Mouse (Mus musculus) mesoderm, embryonic 11.5 days (tissue): Measurements from ENCODE around the gene Ano3.

Source experiments
- DNase-seq: peaks from one replicate; pipeline ENCODE4 v3.0.0-alpha.2; 2012; ENCODE audit warnings: low read depth, low spot score

The Ano3 gene

GRCm38 (mm10) chr2:110814964-110815363 lies 135.8 kb downstream of the Ano3 start:
- no peak for DNase-seq

GRCm38 (mm10) chr2:110806302-110807093 lies 144.2 kb downstream of the Ano3 start:
- no peak for DNase-seq

DNA sequence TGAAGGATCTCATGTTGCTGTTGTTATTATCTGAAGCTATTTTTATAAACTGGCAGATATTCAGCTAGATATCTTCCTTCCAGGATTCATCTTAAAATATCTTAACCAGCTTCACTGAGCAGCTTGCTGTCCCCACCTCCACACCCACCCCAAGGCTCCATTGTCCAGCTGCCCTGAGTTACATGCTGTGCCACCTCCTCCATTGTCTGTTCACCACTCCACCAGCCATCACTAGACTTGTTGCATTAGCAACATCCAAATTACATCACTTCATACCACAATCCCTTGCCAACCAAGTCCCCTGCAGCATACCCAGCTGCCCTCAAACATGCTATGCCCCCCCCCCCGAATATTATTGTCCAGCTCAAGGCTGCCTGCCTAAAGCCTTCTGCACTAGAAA lies 154.8 kb downstream of the Ano3 start:
- no peak for DNase-seq

GRCm38 (mm10) chr2:110795433-110795832 lies 155.3 kb downstream of the Ano3 start:
- no peak for DNase-seq

- DNase-seq, result no peak
These were observed 163.3 kb downstream of the Ano3 start for GRCm38 (mm10) chr2:110787396-110787795.

DNA sequence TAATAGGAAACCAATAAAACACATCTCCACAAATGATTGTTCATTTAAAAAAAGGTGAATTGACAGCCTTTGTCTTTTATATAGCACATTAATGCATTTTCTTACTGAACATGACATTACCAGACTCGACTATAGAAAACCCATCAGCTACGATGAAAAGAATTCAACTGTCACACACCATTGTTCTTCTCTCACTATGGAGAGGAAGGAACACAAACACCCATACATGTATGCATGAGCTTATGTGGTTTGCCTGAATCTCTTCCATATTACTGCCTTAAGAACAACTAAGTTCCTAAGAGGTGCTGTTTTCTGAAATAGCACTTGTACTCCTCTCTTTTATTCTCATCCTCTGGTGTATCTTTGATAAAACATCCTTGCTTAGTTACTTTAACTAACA lies 191.3 kb downstream of the Ano3 start:
- no peak for DNase-seq

DNA sequence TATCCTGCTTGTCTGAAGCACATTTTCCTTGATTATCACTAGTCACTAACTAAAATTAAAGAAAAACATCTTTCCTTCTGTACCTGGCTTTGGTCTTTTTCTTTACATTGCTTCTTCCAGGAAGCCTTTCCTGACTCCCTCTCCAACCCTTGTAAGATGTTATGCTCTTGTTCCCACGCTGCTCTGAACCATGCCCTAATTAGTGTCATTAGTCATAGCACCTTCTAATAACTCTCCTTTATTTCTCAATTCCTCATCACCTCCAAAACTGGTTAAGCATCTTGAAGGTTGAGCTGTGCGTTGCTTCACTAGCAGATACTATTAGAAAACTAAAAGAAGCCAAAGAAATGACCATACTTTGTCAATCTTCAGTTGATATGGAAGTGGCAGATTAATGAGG lies 193.2 kb downstream of the Ano3 start:
- DNase-seq, result no peak

DNA sequence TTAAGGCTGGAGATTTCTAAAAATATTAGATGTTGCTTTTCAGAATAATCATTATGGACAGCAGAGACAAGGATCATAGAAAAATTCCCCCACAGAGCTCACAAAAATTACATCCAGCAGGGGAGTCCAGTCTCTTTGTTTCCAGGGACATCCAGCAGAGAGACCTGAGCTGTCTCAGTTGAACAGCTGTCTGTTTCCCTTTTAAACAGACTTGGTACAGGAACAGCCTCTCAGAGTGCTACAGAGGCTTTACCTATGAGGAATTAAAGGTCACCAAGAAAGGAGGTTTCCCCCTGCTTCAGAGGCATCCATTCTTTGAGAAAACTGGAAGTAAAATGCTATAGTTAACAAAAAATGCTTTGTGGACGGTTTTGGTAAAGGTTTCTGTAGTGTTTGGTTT lies 210.2 kb downstream of the Ano3 start:
- peak; percentile 4 for DNase-seq

- DNase-seq, result no peak
These were observed 210.9 kb downstream of the Ano3 start for GRCm38 (mm10) chr2:110739781-110740180.

DNA sequence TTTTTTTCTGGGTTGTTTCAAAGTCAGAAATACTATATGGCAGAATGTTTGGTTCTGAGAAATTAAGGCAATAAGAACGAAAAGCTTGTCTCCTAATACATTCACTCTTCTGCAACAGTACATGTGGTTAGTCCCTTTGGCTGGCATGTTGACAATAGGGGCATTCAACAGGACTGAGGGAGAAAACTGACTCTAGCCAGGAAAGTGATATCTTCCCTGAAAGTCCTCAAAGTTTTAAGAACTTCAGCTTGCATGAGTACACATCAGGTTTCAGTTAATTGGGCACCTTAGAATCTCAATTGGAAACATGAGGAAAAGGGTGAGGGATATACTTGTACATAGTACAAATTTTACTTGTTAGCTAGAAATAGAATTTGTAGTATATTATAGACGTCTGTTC lies 212.7 kb downstream of the Ano3 start:
- no peak for DNase-seq

- DNase-seq, result no peak
These were observed 213.5 kb downstream of the Ano3 start for GRCm38 (mm10) chr2:110737236-110737635.

DNA sequence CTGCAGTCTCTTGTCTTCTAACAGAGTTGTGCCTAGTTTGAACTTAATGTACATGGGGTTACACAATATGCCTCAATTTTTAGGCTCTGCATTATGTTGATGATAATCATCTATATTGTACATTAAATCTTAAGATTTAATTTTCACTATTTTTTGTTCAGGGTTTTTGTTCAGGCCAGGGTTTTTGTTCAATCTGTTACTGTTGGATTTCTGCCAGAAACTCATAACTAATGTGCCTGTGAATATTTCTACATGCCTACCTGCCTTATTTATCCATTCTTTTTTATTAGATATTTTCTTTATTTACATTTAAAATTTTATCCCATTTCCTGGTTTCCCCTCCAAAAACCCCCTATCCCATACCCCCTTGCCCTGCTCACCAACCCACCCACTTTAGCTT lies 224.6 kb downstream of the Ano3 start:
- DNase-seq, result no peak

GRCm38 (mm10) chr2:110722208-110722607 lies 228.5 kb downstream of the Ano3 start:
- DNase-seq, result no peak

DNA sequence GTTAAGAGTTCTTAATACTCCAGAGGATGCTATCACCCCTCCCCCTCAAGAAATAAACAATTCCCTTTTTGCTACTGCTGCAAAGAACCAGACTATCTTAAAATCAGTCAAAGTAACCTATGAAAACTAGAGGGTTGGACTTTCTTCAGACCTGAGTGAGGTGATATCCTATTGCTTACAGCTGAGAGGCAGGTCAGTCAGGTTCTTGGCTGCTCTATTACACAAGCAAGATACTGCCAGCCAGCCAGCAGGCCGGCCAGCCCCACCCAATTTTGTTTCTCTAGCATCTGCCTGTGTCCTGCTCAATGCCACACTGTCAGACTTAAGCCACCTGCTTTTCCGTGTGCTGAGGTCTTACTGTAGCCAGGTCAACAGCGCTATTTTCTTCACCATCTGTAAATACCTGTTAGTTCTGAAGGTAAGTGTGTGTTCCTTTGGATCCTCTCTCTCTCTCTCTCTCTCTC lies 229.4 kb downstream of the Ano3 start, which contains the start of gene Muc15:
Muc15 (plus strand) TSS at position 51 of the 464 bp plus-strand sequence.
- no peak for DNase-seq

DNA sequence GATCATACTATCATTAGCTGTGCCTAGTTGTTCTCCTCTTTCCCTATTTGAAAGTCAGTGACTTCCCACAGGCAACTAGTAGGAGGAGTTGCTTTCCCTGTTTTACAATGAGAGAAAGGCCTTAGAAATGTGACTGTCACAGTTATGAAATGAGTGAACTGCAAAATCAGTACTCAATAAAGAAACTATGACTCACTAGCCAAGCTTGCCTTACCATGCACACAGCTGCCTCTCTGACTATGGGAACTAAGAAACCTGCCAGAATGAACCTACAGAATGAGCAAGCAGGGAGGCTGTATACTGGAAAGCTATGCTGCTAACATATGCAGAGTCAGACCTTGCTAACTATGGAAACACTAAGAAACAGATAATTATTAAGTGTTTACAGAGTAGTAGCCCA lies 231.7 kb downstream of the Ano3 start:
- no peak for DNase-seq

DNA sequence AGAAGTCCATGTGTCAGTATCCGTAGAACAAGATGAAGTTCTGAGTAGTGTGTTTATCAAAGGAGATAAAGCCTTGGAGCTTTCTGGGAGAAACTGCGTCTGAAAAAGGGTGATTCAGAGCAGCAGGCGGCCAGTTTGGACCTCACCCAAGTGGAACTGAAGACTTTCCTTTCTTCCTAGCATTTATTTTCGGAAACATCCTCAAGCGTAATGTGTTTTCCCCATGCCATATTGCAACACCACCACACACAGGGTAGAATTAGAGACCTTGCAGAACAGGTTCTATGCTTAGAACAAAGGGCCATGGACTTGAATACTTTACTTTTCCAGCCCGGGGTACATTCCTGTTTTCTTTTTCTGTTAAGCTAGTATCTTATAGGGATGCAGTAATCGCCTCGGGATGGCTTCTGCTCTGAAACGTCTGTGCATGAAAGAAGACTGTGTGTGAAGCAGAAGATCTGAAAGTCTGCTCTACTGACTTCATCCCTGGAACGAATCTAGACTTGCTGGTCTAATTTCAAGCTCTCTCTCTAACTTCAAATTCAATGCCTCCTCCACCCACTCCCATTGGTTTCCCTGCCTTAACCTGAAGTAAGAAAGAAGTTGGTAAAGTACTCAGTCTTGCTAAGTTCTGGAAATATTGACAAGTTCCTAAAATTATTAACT lies 240.5 kb downstream of the Ano3 start:
- DNase-seq, result no peak

DNA sequence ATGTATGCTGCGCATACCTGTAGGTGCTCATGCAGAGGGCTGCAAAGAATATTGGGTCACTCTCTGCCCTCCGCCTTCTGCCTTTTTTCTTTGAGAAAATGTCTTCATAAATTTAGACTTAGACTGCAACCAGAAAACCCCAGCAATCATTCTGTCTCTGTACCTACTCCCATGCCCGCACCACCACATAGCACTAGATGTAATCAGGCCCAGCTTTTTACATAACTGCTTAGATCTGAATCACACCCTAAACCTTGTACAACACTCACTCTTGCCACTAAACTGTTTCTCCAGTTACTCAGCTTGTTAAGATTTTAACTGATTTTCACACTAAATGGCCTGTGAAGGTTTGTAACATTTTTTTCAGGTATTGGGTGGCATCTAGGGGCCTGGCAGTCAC lies 241.3 kb downstream of the Ano3 start:
- DNase-seq, result no peak

DNA sequence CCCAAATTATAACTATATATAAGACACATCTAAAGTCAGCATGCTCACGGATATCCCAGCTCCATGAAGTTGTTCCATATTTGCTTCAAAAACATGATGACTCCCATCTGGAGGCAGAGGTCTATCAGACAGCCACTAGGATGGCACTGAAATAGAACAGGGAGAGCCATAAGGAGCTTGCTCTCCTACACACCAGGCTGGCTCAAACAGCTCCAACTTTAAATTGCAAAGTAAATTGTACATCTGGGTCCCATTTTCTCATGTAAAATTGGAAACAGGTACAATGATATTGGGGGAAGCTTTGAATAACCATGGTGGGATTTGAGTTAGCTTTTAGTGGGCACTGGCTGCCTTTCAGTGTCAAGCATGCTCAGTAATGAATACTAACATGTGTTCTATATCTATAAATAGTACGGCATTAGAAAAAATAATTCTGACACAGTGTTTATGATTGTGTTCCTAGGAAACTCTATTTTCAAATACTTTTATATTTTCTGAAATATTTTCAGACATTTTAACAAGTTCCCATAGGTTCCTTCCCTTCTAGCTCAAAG lies 279.6 kb downstream of the Ano3 start:
- no peak for DNase-seq

DNA sequence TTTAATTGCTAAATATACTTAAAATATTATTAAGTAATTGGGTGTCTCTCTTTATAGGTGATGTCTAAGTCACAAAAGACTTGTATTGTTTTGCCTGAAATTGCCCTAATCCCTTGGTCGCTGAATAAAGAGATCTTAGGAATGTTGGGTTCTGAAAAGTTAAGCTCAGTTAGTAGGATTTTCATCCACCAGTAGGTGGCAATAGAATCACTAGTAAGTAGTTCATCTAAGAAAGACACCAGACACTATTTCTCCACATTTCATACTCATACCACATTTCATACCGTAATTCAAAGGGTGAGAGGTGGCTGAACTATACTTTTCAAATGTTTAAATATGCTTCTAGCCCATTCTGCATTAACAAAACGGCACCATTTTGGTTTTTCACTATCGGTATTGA lies 287.4 kb downstream of the Ano3 start:
- DNase-seq, result peak; percentile 45

- peak; percentile 64 for DNase-seq
These were observed 305.9 kb downstream of the Ano3 start for GRCm38 (mm10) chr2:110644846-110645245.

- DNase-seq, result no peak
These were observed 306.4 kb downstream of the Ano3 start for GRCm38 (mm10) chr2:110644358-110644757.
